Mouse (Mus musculus) CH12.LX (cell line): Measurements from ENCODE around the gene Tgfbr3. TPM values are rescaled to one million over a fixed set of nuclear protein-coding genes. Genes with fewer than 3 reads are reported as not detected.
"Not testable (repeated sequence)": the region's sequence is repeated elsewhere in the genome, so short reads cannot be mapped to it uniquely, and the experiment has no call there.

Experiments used
- DNase-seq: peaks from one replicate; pipeline ENCODE4 v3.0.0-alpha.2; 2013; ENCODE audit errors: extremely low read depth
- H3K27ac ChIP-seq: 2 replicates; pipeline ENCODE4 v1.5.1; 2012; ENCODE audit warnings: low read depth, mild to moderate bottlenecking, control low read depth, moderate library complexity; ENCODE audit not compliant: insufficient read depth
- H3K27me3 ChIP-seq: replicated peaks from 2 replicates; pipeline ENCODE3; 2012; ENCODE audit warnings: inconsistent platforms
- H3K36me3 ChIP-seq, 2 experiments: replicated peaks in 1 of 2; 2 replicates each; pipeline versions ENCODE3 to v1.6.1; 2012; ENCODE audit warnings: inconsistent platforms in 1 of 2, low read length in 1 of 2, mild to moderate bottlenecking in 1 of 2, mixed read lengths in 1 of 2, moderate library complexity in 1 of 2; ENCODE audit not compliant: control insufficient read depth in 1 of 2, insufficient read depth in 1 of 2
- H3K4me1 ChIP-seq, 2 experiments: 2 replicates each; pipeline ENCODE4 v1.6.1; 2012; ENCODE audit warnings: inconsistent platforms in 1 of 2, moderate library complexity in 1 of 2; ENCODE audit not compliant: insufficient read depth in 2 of 2, control insufficient read depth in 1 of 2
- H3K4me2 ChIP-seq: 2 replicates; pipeline ENCODE4 v1.6.1; 2012; ENCODE audit warnings: low read depth, mild to moderate bottlenecking, control low read depth; ENCODE audit not compliant: poor library complexity, insufficient read depth, severe bottlenecking
- H3K4me3 ChIP-seq, 3 experiments: fragments of 150-350 bp in 1 of 3; sonication (generic) in 1 of 3; replicated peaks in 1 of 3; 2 replicates each; pipeline versions ENCODE3 to v1.5.1; 2011 to 2012; ENCODE audit warnings: low read depth in 2 of 3, low read length in 2 of 3, mild to moderate bottlenecking in 2 of 3, moderate library complexity in 2 of 3, control low read depth in 1 of 3, improper control_type of control experiment in 1 of 3, inconsistent platforms in 1 of 3, mixed read lengths in 1 of 3; ENCODE audit not compliant: poor library complexity in 1 of 3
- H3K79me2 ChIP-seq: replicated peaks from 2 replicates; pipeline ENCODE4 v1.6.1; 2012; ENCODE audit warnings: mild to moderate bottlenecking, moderate library complexity; ENCODE audit not compliant: control insufficient read depth, poor library complexity, insufficient read depth, severe bottlenecking; ENCODE audit errors: extremely low read depth
- H3K9ac ChIP-seq: 2 replicates; pipeline ENCODE4 v1.6.1; 2012; ENCODE audit warnings: low read depth, mild to moderate bottlenecking, control low read depth, moderate library complexity; ENCODE audit not compliant: insufficient read depth
- H3K9me3 ChIP-seq: replicated peaks from 2 replicates; pipeline ENCODE3; 2012; ENCODE audit warnings: low read length, inconsistent platforms, mixed read lengths
- CTCF ChIP-seq, 2 experiments: IDR thresholded peaks in 1 of 2; conservative IDR thresholded peaks in 1 of 2; 2 replicates each; pipeline ENCODE4 v1.5.1; 2011 to 2012; ENCODE audit warnings: low read depth in 2 of 2, low read length in 2 of 2, improper control_type of control experiment in 1 of 2, inconsistent platforms in 1 of 2, mild to moderate bottlenecking in 1 of 2, moderate library complexity in 1 of 2
- ELF1 ChIP-seq: IDR thresholded peaks from 2 replicates; pipeline ENCODE4 v1.6.1; 2014; ENCODE audit warnings: low read depth, mild to moderate bottlenecking, inconsistent platforms, low read length, improper control_type of control experiment
- EP300 ChIP-seq: IDR thresholded peaks from 2 replicates; pipeline ENCODE4 v1.6.1; 2011; ENCODE audit warnings: low read length, improper control_type of control experiment
- JUND ChIP-seq: conservative IDR thresholded peaks from 2 replicates; pipeline ENCODE4 v1.6.1; 2011; ENCODE audit warnings: low read depth, low read length, improper control_type of control experiment
- MAFK ChIP-seq: IDR thresholded peaks from 2 replicates; pipeline ENCODE4 v1.6.1; 2011; ENCODE audit warnings: low read length, improper control_type of control experiment; ENCODE audit not compliant: insufficient replicate concordance
- MAX ChIP-seq: IDR thresholded peaks from 2 replicates; pipeline ENCODE4 v1.6.1; 2011; ENCODE audit warnings: low read length, improper control_type of control experiment
- POLR2AphosphoS2 ChIP-seq: IDR thresholded peaks from 2 replicates; pipeline ENCODE4 v1.6.1; 2011; ENCODE audit warnings: low read depth, low read length, improper control_type of control experiment
- RAD21 ChIP-seq: IDR thresholded peaks from 2 replicates; pipeline ENCODE4 v1.6.1; 2011; ENCODE audit warnings: low read depth, mild to moderate bottlenecking, low read length, improper control_type of control experiment, moderate library complexity
- SIN3A ChIP-seq: IDR thresholded peaks from 2 replicates; pipeline ENCODE4 v1.6.1; 2012; ENCODE audit warnings: low read length, improper control_type of control experiment, inconsistent platforms
- TBP ChIP-seq: conservative IDR thresholded peaks from 2 replicates; pipeline ENCODE4 v1.6.1; 2011; ENCODE audit warnings: low read depth, low read length, improper control_type of control experiment
- TCF12 ChIP-seq: IDR thresholded peaks from 2 replicates; pipeline ENCODE4 v1.6.1; 2014; ENCODE audit warnings: low read depth, mild to moderate bottlenecking, inconsistent platforms, low read length, improper control_type of control experiment
- UBTF ChIP-seq: IDR thresholded peaks from 2 replicates; pipeline ENCODE4 v1.6.1; 2012; ENCODE audit warnings: low read depth, mild to moderate bottlenecking, inconsistent platforms, low read length, improper control_type of control experiment, moderate library complexity
- USF2 ChIP-seq: conservative IDR thresholded peaks from 2 replicates; pipeline ENCODE4 v1.6.1; 2011; ENCODE audit warnings: low read depth, low read length, improper control_type of control experiment
- ZC3H11A ChIP-seq: IDR thresholded peaks from 2 replicates; pipeline ENCODE4 v1.6.1; 2012; ENCODE audit warnings: low read depth, mild to moderate bottlenecking, inconsistent platforms, low read length, improper control_type of control experiment
- dilution Hi-C: fragments of 300-500 bp; cut with MboI; formaldehyde crosslinking; loops from 2 replicates; pipeline ENCODE4 v1.14.3; 2020; ENCODE audit warnings: low sequenced_read_pairs; ENCODE audit not compliant: extremely low pct_unique_long_range_greater_than_20kb, extremely low pct_ligation_motif_present
- in situ Hi-C: fragments of 300-500 bp; cut with MboI; formaldehyde crosslinking; loops from 3 replicates; pipeline ENCODE4 v1.14.3; 2019; ENCODE audit warnings: low sequenced_read_pairs, low pct_ligation_motif_present, low pct_unique_long_range_greater_than_20kb, mixed read lengths
- polyA plus RNA-seq: library from polyadenylated mRNA; unstranded; fragments of >175 nt; gene quantifications from 2 replicates; pipeline ENCODE4 v1.2.1, GENCODE M21; 2012; ENCODE audit warnings: low read depth; ENCODE audit not compliant: insufficient read length
- total RNA-seq, 2 experiments: library from RNA; depleted of rRNA; stranded (reverse); fragments of 300-350 nt in 1 of 2; fragments of >200 nt in 1 of 2; gene quantifications; 2 replicates each; pipeline ENCODE4 v1.2.3; 2012 to 2014

Tgfbr3 gene
- total and polyA plus RNA-seq, 3 experiments: 0.13 to 0.46 (median 0.30) TPM

DNA sequence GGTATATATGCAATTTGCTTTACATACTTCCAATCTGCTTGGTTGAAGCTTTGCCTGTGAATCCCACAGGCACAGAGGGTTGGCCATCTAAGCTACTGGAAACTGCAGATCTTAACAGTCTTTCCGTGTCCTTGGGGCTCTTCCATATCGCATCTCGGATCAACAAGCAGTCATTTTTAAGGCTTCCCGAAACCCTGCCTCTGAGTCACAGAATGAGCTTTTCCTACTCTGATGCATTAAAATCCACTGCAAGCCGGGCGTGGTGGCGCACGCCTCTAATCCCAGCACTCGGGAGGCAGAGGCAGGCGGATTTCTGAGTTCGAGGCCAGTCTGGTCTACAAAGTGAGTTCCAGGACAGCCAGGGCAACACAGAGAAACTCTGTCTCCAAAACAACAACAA lies 41.1 kb downstream of the Tgfbr3 start:
- H3K4me1 ChIP-seq, in situ Hi-C loops, dilution Hi-C loops: not testable (repeated sequence)

DNA sequence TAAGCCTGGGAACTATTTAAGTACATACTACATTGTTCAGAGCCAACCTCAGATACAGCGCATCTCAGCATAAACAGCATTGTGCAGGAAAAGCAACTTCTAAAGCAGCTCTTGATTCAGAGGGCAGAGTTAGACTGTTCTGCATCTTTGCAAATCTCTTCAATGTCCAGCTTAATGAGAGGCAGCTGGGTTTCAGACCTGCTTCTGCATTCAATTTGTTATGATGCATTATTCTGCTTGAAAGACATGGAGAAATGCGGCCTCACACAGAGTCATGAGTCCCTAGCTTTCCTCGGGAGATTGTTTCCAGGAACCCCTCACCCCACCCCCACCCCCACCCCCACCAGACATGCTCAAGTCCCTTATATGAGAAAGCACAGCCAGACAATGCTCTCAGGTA lies 41.6 kb downstream of the Tgfbr3 start:
- dilution Hi-C loops: no loop called here

More for the DNA sequence above, 41.1 kb downstream of the Tgfbr3 start:
- H3K79me2 ChIP-seq, H3K27me3 ChIP-seq, H3K9me3 ChIP-seq, H3K9ac ChIP-seq, H3K27ac ChIP-seq, H3K4me3 ChIP-seq, H3K36me3 ChIP-seq, H3K4me2 ChIP-seq, DNase-seq: not testable (repeated sequence)

DNA sequence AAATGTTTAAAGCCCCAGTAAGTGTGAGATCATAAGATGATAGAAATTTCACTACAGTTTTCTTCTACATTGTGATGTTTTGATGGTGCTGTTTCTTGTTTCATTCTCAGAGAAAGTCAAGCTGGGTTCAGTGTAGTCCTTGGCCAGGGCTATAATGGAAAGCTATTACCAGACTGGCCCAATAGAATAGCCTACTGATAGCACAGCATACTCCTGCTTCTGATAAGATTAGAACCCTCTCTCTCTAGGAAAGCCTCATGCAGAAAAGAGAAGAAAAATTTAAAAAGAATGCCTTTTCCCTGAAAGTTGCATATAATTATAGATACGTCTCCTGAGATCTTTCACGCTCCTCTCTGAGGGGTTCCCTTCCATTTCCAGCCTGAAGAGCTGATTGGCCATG lies 46.0 kb downstream of the Tgfbr3 start:
- in situ Hi-C loops: no loop called here
- Histone ChIP-seq H3K4me1 (no peaks in the 10 kb centered on the region), H3K27me3 (no peaks in the 10 kb centered on the region), H3K27ac (no peak overlapping the region), H3K36me3 (no peaks in the 10 kb centered on the region), H3K4me2 (no peak overlapping the region), H3K9ac (no peak overlapping the region), H3K79me2 (no peaks in the 10 kb centered on the region), H3K4me3 (no peak overlapping the region), H3K9me3 (no peaks in the 10 kb centered on the region)
- dilution Hi-C loops: no loop called here
- no peak for DNase-seq
- no peak for TF ChIP-seq EP300

More for the DNA sequence above, 41.6 kb downstream of the Tgfbr3 start:
- H3K4me2 ChIP-seq: no peak overlapping the region
- no peak for DNase-seq
- no peak overlapping the region for H3K4me3 ChIP-seq
- in situ Hi-C loops: no loop called here
- H3K4me1 ChIP-seq: no peaks in the 10 kb centered on the region
- no peaks in the 10 kb centered on the region for H3K27me3 ChIP-seq
- H3K79me2 ChIP-seq: no peaks in the 10 kb centered on the region
- no peak for TF ChIP-seq ELF1
- no peak for TF ChIP-seq UBTF
- TF ChIP-seq TCF12: no peak
- TF ChIP-seq, all 38 proteins: peak for 0
- H3K9ac ChIP-seq: no peak overlapping the region
- no peaks in the 10 kb centered on the region for H3K9me3 ChIP-seq
- no peak overlapping the region for H3K27ac ChIP-seq
- H3K36me3 ChIP-seq: no peaks in the 10 kb centered on the region

DNA sequence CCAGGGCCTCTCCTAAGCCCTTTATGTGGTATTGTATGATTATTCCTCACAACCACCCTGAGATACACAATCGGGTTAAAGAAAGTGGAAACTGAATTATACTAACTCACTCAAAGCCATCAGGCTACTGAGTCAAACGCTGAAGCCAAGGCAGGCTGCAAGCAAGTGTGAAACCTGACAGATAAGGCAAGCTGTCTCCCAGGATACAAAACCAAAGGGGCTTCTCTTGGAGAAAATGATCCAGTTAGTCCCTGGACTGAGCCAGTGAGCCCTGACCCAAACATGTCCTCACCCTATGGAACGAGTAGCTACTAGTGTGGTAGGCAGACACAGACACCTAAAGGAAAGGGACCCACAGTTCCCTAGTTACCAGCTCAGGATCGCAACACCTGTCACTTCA lies 46.4 kb downstream of the Tgfbr3 start:
- in situ Hi-C loops: no loop called here
- Histone ChIP-seq H3K4me2 (no peak overlapping the region), H3K27ac (no peak overlapping the region), H3K9ac (no peak overlapping the region), H3K79me2 (no peaks in the 10 kb centered on the region), H3K4me3 (no peak overlapping the region), H3K4me1 (no peaks in the 10 kb centered on the region), H3K9me3 (no peaks in the 10 kb centered on the region), H3K36me3 (no peaks in the 10 kb centered on the region), H3K27me3 (no peaks in the 10 kb centered on the region)
- dilution Hi-C loops: no loop called here
- TF ChIP-seq POLR2AphosphoS2 (no peak), MAFK (no peak), USF2 (no peak), MAX (no peak), JUND (no peak), CTCF (conservative IDR thresholded peaks at IDR 0.05 in 1 of 2, IDR thresholded peaks at IDR 0.05 in 1 of 2; ENCODE audit: low read depth in 2 of 2, low read length in 2 of 2) (no peak), RAD21 (no peak), TBP (no peak), ZC3H11A (no peak), SIN3A (no peak)
- no peak for DNase-seq
